In genomic region chr9:30940328-30940727, GRCm38 (mm10) we compare ENCODE assay signal across 8 mouse cellular contexts. TPM values are rescaled to one million over a fixed set of nuclear protein-coding genes. Genes with fewer than 3 reads are reported as not detected.
DNase-seq lines count a peak whose midpoint lies in the region; ATAC-seq lines count a peak whose summit lies in the region.

No protein-coding gene starts in this region.

- peak; percentile 35 for DNase-seq in CD4-positive helper T cell, adult 2 months (ENCODE audit: low read depth, low spot score)
- DNase-seq in adrenal gland, adult 18-20 months (ENCODE audit: low spot score in 2 of 2) = peak; percentile 87
- peak; percentile 96 for DNase-seq in embryo, embryonic 10.5 days (ENCODE audit: low spot score)
- peak; percentile 75 to 84 for DNase-seq in gastrocnemius, postnatal 36 days
- peak; percentile 93 for DNase-seq in kidney, postnatal 10 days
- peak; percentile 34 for DNase-seq in liver, embryonic 13.5 days
- DNase-seq in ovary, postnatal 36 days (ENCODE audit: low spot score) = peak; percentile 82
- peak; percentile 78 for DNase-seq in thymus, postnatal 4 days

- WGBS in liver, embryonic 13.5 days (ENCODE audit: insufficient replicate concordance) = 4% methylated on average over 6 of the region's 6 CpGs

- ATAC-seq in liver, embryonic 13.5 days (ENCODE audit: low read depth) = no peak

- no peaks in the 10 kb centered on the region for H3K36me3 ChIP-seq in liver, embryonic 13.5 days

- H3K9me3 ChIP-seq in liver, embryonic 13.5 days (replicated peaks) = no peaks in the 10 kb centered on the region

- intact Hi-C loops in gastrocnemius, postnatal 36 days (cut with DNase I) = loop anchor here (1.0 to 2.0 kb wide), 2 partner anchors 460 to 494 kb away; no protein-coding TSS in a partner anchor

- no peaks in the 10 kb centered on the region for H3K4me1 ChIP-seq in liver, embryonic 13.5 days (replicated peaks)

- H3K4me3 ChIP-seq in liver, embryonic 13.5 days (replicated peaks) = no peak overlapping the region

- no peak overlapping the region for H3K4me2 ChIP-seq in liver, embryonic 13.5 days

- no peak overlapping the region for H3K27ac ChIP-seq in liver, embryonic 13.5 days

- no peak overlapping the region for H3K9ac ChIP-seq in liver, embryonic 13.5 days

- peaks cover 57% of the 10 kb centered on the region for H3K27me3 ChIP-seq in liver, embryonic 13.5 days

RNA-seq across cellular contexts. Expression of gene Adamts8, which starts 2.0 kb away (rescaled TPM):
- total RNA-seq in adrenal gland, adult 18-20 months (2021) = under 1 TPM; 0.16 to 0.23 TPM
- total RNA-seq in gastrocnemius, postnatal 36 days (2021) = 1 to 10 TPM; 2.3 to 6.7 TPM
- 0.07 and 0.10 TPM in 2 replicates for polyA plus RNA-seq in liver, embryonic 13.5 days (2015; fragmentation: Nextera tagmentation; extraction: Ambion mirVana)

RNA-seq across cellular contexts. Expression of gene Adamts15, which starts 18.1 kb away (rescaled TPM):
- total RNA-seq in adrenal gland, adult 18-20 months (2021) = 1 to 10 TPM; 4.0 to 5.8 TPM
- 1 to 10 TPM; 1.7 TPM for total RNA-seq in gastrocnemius, postnatal 36 days (2021)
- 0.80 and 0.82 TPM in 2 replicates for polyA plus RNA-seq in liver, embryonic 13.5 days (2015; fragmentation: Nextera tagmentation; extraction: Ambion mirVana)

Comparison
In these comparisons a context has a peak if more than half of its experiments do, and no peak if none do; other contexts are left out.
1. DNase-seq: peak in every context shown above with its lines; median percentile 96 in embryo, embryonic 10.5 days; 93 in kidney, postnatal 10 days; 87 in adrenal gland, adult 18-20 months; 82 in ovary, postnatal 36 days; 80 in gastrocnemius, postnatal 36 days; 78 in thymus, postnatal 4 days; 35 in CD4-positive helper T cell, adult 2 months; 34 in liver, embryonic 13.5 days.